33 mouse cellular contexts compared by ENCODE assay signal in the genomic region with DNA sequence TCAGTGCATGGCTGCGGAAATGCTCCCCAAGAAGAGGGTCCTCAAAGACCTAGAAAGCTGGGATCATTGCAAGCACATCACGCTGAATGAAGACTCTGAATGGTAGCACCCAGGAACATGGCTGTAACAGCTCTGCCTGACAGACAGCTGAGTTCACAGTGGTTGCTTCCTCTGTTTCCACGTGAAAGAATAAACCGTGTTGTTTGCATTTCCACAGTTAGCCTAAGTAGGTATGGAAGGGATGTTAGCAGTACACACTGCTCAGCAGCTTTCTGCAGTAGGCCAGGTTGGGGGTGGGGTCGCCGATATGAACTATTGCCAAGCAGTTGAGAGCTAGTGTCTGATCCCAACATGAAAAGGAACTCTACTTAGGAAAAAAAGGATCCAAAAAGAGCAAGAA. TPM values are rescaled to one million over a fixed set of nuclear protein-coding genes. Genes with fewer than 3 reads are reported as not detected.
"Had no signal": no experiment of that assay in that cellular context is flagged by ENCODE, and none has a peak within 500 bp of the region (broad histone marks: within the 10 kb centered on the region; RNA-seq: fewer than 3 reads in every experiment).

Gene T2 (plus strand): TSS at position 301 of the 400 bp plus-strand sequence.

- H3K4me2 ChIP-seq: limb, embryonic 12.5 days; limb, embryonic 13.5 days; limb, embryonic 15.5 days; liver, embryonic 11.5 days; liver, embryonic 12.5 days; liver, embryonic 13.5 days; liver, embryonic 15.5 days; lung, embryonic 14.5 days; lung, embryonic 15.5 days; midbrain, embryonic 13.5 days; midbrain, embryonic 15.5 days; neural tube, embryonic 12.5 days had no signal

- H3K9ac ChIP-seq: limb, embryonic 12.5 days; limb, embryonic 13.5 days; limb, embryonic 15.5 days; liver, embryonic 12.5 days; liver, embryonic 13.5 days; liver, embryonic 14.5 days; liver, embryonic 15.5 days; liver, postnatal 0 days; lung, embryonic 14.5 days; lung, embryonic 15.5 days; midbrain, embryonic 13.5 days; midbrain, embryonic 15.5 days; neural tube, embryonic 12.5 days had no signal

- H3K36me3 ChIP-seq: limb, embryonic 10.5 days; limb, embryonic 12.5 days; limb, embryonic 13.5 days; limb, embryonic 15.5 days; liver, embryonic 12.5 days; liver, embryonic 13.5 days; liver, embryonic 15.5 days; lung, embryonic 15.5 days; midbrain, embryonic 13.5 days; midbrain, embryonic 15.5 days; neural tube, embryonic 12.5 days had no signal

- H3K4me3 ChIP-seq: left cerebral cortex, adult 2 months; limb, embryonic 10.5 days; limb, embryonic 12.5 days; limb, embryonic 13.5 days; limb, embryonic 15.5 days; liver, embryonic 12.5 days; liver, embryonic 13.5 days; liver, embryonic 15.5 days; lung, embryonic 15.5 days; midbrain, embryonic 13.5 days; midbrain, embryonic 15.5 days; myocyte; neural tube, embryonic 12.5 days had no signal

- ATAC-seq: liver, embryonic 12.5 days; liver, postnatal 0 days; lung, postnatal 0 days; midbrain, embryonic 13.5 days; midbrain, embryonic 15.5 days had no signal

- H3K4me1 ChIP-seq: limb, embryonic 13.5 days; limb, embryonic 15.5 days; liver, embryonic 12.5 days; liver, embryonic 13.5 days; liver, embryonic 15.5 days; lung, embryonic 15.5 days; neural tube, embryonic 12.5 days had no signal

- DNase-seq: left cerebral cortex, postnatal 4 days; liver; liver, embryonic 13.5 days; liver, postnatal 0 days; lung, adult 18-20 months; lung, adult 2 months; lung, embryonic 14.5 days; lung, postnatal 10 days; lung, postnatal 14 days; lung, postnatal 36 days; lung, postnatal 4 days; midbrain, embryonic 14.5 days had no signal

- H3K9me3 ChIP-seq: limb, embryonic 10.5 days; limb, embryonic 12.5 days; limb, embryonic 13.5 days; limb, embryonic 15.5 days; liver, embryonic 12.5 days; liver, embryonic 13.5 days; liver, embryonic 15.5 days; lung, embryonic 15.5 days; midbrain, embryonic 13.5 days; midbrain, embryonic 15.5 days; neural tube, embryonic 12.5 days had no signal

- H3K27ac ChIP-seq: left cerebral cortex, adult 2 months; limb, embryonic 10.5 days; limb, embryonic 12.5 days; limb, embryonic 13.5 days; limb, embryonic 15.5 days; liver, embryonic 12.5 days; liver, embryonic 13.5 days; liver, embryonic 14.5 days; liver, embryonic 15.5 days; lung, embryonic 15.5 days; macrophage; midbrain, embryonic 13.5 days; midbrain, embryonic 15.5 days; neural tube, embryonic 12.5 days had no signal

- H3K27me3 ChIP-seq: limb, embryonic 12.5 days; limb, embryonic 13.5 days; limb, embryonic 15.5 days; liver, embryonic 12.5 days; liver, embryonic 13.5 days; liver, embryonic 15.5 days; lung, embryonic 15.5 days; midbrain, embryonic 13.5 days; midbrain, embryonic 15.5 days; neural tube, embryonic 12.5 days had no signal

RNA-seq across cellular contexts. Expression of gene T2, which starts in this region (rescaled TPM):
- total RNA-seq: liver, adult 2 months; megakaryocyte progenitor cell, adult 5-6 weeks; megakaryocyte-erythroid progenitor cell, adult 5-6 weeks; monocyte, adult 5-6 weeks had no signal
- polyA plus RNA-seq: liver, adult 2 months; liver, embryonic 15.5 days; liver, embryonic 16.5 days; liver, postnatal 0 days; macrophage had no signal
